Mouse (Mus musculus) testis, adult 2 months (tissue): ENCODE measurements around the gene Fgf22. TPM values are rescaled to one million over a fixed set of nuclear protein-coding genes. Genes with fewer than 3 reads are reported as not detected.
A peak's percentile ranks its signal among the peaks of the same experiment; 100 is the strongest.

ENCODE experiments used
- H3K27ac ChIP-seq: fragments of 200-500 bp; 2 replicates; pipeline ENCODE4 v1.5.1; 2012; ENCODE audit warnings: low read depth, low read length; ENCODE audit not compliant: control insufficient read depth, insufficient read depth
- H3K27me3 ChIP-seq: fragments of 200-500 bp; 2 replicates; pipeline ENCODE4 v1.6.1; 2012; ENCODE audit warnings: mild to moderate bottlenecking, low read length, moderate library complexity; ENCODE audit not compliant: control insufficient read depth, insufficient read depth
- H3K36me3 ChIP-seq: fragments of 200-500 bp; 2 replicates; pipeline ENCODE4 v1.6.1; 2012; ENCODE audit warnings: mild to moderate bottlenecking, low read length; ENCODE audit not compliant: control insufficient read depth, insufficient read depth
- H3K4me1 ChIP-seq: fragments of 200-500 bp; 2 replicates; pipeline ENCODE4 v1.6.1; 2012; ENCODE audit warnings: low read length; ENCODE audit not compliant: control insufficient read depth, insufficient read depth
- H3K4me3 ChIP-seq: fragments of 200-500 bp; 2 replicates; pipeline ENCODE4 v1.5.1; 2012; ENCODE audit warnings: low read depth, mild to moderate bottlenecking, low read length, moderate library complexity, mixed read lengths; ENCODE audit not compliant: control insufficient read depth
- CTCF ChIP-seq: fragments of 200-500 bp; IDR thresholded peaks from 2 replicates; pipeline ENCODE4 v1.5.1; 2012; ENCODE audit warnings: low read depth, mild to moderate bottlenecking, inconsistent platforms, low read length, moderate library complexity; ENCODE audit not compliant: control insufficient read depth, insufficient read depth, insufficient replicate concordance
- POLR2A ChIP-seq: fragments of 200-500 bp; IDR thresholded peaks from 2 replicates; pipeline ENCODE4 v1.6.1; 2012; ENCODE audit warnings: low read depth, mild to moderate bottlenecking, inconsistent platforms, low read length, moderate library complexity; ENCODE audit not compliant: control insufficient read depth
- polyA plus RNA-seq: library from polyadenylated mRNA; depleted of rRNA; stranded (reverse); fragments of >200 nt; gene quantifications from 2 replicates; pipeline ENCODE4 v1.2.3, GENCODE M21; 2012

The Fgf22 gene
- polyA plus RNA-seq, 1 experiment = 0.28 TPM

GRCm38 (mm10) chr10:79783920-79784800 is 29.3 kb downstream of the Fgf22 start:
- Histone ChIP-seq H3K27ac (no peak overlapping the region), H3K27me3 (no peaks in the 10 kb centered on the region)

GRCm38 (mm10) chr10:79788386-79789158 is 33.7 kb downstream of the Fgf22 start:
- Histone ChIP-seq H3K27me3 (no peaks in the 10 kb centered on the region), H3K4me1 (peaks cover 6% of the 10 kb centered on the region)
- peak; percentile 48; the same call in 1 of the 2 replicates for TF ChIP-seq CTCF
- no peak for TF ChIP-seq POLR2A

More at GRCm38 (mm10) chr10:79783920-79784800, 29.3 kb downstream of the Fgf22 start:
- no peaks in the 10 kb centered on the region for H3K36me3 ChIP-seq
- TF ChIP-seq CTCF = peak; percentile 37; the same call in 1 of the 2 replicates
- TF ChIP-seq POLR2A = no peak
- peaks cover 15% of the 10 kb centered on the region for H3K4me1 ChIP-seq
- H3K4me3 ChIP-seq = no peak overlapping the region

GRCm38 (mm10) chr10:79789581-79789980 is 34.7 kb downstream of the Fgf22 start:
- Histone ChIP-seq H3K27me3 (no peaks in the 10 kb centered on the region), H3K27ac (no peak overlapping the region), H3K4me3 (no peak overlapping the region), H3K4me1 (peaks cover 16% of the 10 kb centered on the region), H3K36me3 (no peaks in the 10 kb centered on the region)
- TF ChIP-seq CTCF (no peak), POLR2A (no peak)

More at GRCm38 (mm10) chr10:79788386-79789158, 33.7 kb downstream of the Fgf22 start:
- Histone ChIP-seq H3K36me3 (no peaks in the 10 kb centered on the region), H3K27ac (no peak overlapping the region), H3K4me3 (no peak overlapping the region)

DNA sequence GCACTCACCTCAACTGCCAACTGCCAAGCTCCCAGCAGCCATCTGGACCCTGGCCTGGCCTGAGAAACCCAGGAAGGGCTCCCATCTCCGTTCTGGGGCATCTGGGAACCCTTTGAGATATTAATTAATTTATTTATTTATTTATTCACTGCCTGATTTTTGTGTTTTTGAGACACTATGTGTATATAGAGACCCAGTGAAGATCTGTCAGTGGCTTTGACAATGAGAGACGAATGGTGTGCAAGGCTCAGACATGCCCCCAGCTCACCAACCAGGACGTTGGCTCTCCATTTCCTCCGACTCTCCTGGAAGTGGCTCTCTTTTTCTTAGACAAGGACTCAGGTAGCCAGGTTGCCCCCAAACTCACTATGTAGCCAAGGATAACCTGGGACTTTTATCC is 36.0 kb downstream of the Fgf22 start, which contains the start of gene Prss57:
Prss57 (minus strand) TSS at position 101 of the 400 bp plus-strand sequence.
- no peak within 1 kb of the TSS for H3K27ac ChIP-seq
- no peak within 1 kb of the TSS for H3K4me3 ChIP-seq
- H3K4me1 ChIP-seq = peaks cover 19% of the 10 kb centered on the region
- H3K27me3 ChIP-seq = no peaks in the 10 kb centered on the region
- TF ChIP-seq POLR2A = no peak
- TF ChIP-seq CTCF = no peak
- no peaks in the 10 kb centered on the region for H3K36me3 ChIP-seq

DNA sequence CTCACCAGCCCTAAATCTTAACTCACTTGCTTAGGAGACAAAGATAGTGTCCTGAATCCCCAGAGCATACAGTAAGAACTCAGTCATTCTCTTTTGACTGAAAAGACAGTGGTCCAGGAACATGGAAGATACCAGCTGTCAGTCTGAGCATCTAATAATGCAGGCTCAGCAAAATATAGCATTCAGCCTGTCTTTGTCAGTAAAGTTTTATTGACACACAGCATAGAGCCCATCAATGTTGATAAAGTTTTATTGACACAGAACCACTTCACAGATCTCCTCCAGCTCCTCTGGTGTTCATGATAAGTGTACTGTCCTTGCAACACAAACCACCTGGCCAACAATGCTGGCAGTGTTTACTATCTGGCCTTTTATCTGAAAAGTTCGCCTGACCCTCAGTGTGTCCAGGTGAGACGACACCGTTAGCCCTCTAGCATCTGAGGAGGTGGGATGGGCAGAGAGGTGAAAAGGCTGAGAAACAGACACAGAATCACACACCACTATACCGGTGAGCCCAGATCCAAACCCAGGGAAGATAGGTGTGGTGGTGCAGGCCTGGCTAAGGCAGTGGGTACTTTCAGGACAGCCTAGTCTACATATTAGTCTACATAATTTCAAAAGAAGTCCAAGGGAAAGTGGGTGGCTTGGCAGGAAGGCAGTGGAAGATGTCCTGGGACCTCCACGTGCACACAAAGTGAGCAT is 37.6 kb downstream of the Fgf22 start:
- H3K4me3 ChIP-seq = no peak overlapping the region

DNA sequence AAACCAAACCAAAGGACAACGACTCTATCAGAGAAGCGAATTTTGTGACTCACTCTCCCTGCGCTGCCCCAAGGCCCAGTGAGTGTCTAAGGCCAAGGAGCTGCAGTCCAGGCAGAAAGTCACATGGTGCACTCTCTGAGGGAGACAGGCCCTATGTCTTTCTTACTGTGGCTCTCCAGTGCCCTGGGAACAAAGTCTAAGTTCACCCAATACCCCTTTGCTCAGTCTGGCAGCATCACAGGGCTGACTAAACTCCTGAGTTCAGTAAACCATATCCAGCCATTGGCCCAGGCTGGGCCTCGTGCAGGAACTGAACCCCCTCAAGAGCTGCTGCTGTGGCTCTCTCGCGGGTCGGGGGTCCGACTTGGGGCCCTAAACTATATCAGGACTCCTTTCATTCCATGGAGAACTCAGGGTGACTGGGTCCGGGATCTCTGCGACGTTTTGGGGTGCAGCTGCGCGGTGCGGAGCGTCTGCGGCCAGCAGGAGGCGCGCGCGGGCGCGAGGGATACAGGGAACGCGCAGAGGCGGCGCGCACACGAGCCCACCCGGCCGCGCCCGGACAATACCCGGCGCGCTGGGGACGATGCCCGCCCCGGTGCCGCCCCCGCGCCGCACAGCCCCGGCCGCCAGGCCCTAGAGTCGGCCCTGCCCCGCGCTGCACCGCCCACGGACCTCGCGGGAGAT is 38.3 kb downstream of the Fgf22 start, which contains the start of gene Palm:
Palm (plus strand) TSS at position 522 of the 687 bp plus-strand sequence.
- peak within 1 kb of the TSS; percentile 59 for H3K27ac ChIP-seq
- peaks cover 19% of the 10 kb centered on the region for H3K4me1 ChIP-seq
- H3K27me3 ChIP-seq = no peaks in the 10 kb centered on the region
- peak within 1 kb of the TSS; percentile 83 for H3K4me3 ChIP-seq
- H3K36me3 ChIP-seq = no peaks in the 10 kb centered on the region
- TF ChIP-seq POLR2A (peak; percentile 17; the same call in 1 of the 2 replicates), CTCF (peak; percentile 68; the same call in 1 of the 2 replicates)

More for the DNA sequence above, 37.6 kb downstream of the Fgf22 start:
- no peaks in the 10 kb centered on the region for H3K27me3 ChIP-seq
- TF ChIP-seq POLR2A (no peak), CTCF (no peak)
- H3K27ac ChIP-seq = no peak overlapping the region
- peaks cover 19% of the 10 kb centered on the region for H3K4me1 ChIP-seq
- no peaks in the 10 kb centered on the region for H3K36me3 ChIP-seq
